Mouse (Mus musculus): ENCODE measurements around the gene Pramef6.
"Not testable (repeated sequence)": the region's sequence is repeated elsewhere in the genome, so short reads cannot be mapped to it uniquely, and the experiment has no call there.

- not testable (repeated sequence) for TF ChIP-seq CTCF, EP300 (IDR thresholded peaks at IDR 0.05; ENCODE audit: low read depth)
These were observed 17.8 kb downstream of the Pramef6 start for GRCm38 (mm10) chr4:143882371-143882770.

Data from heart, postnatal 0 days (tissue).